In the genomic region with DNA sequence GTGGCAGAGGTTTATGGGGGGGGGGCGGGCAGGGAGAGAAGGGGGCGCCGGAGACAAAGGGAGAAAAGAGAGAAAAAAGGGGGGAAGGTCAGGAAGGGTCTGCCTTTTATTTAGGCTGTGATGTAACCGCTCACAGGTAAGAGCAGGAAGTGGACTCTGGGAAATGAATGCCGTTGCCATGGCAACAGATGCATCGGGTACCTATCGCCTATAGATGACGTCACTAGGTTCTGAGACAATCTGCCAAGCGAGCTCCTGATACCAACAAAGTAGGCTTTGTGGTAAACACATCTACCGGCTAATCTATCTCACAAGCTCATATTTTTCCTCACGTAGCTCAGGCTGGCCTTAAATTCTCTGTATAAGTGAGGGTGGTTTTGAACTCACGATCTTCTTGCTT, we compare ENCODE assay signal across 19 mouse cellular contexts. TPM values are rescaled to one million over a fixed set of nuclear protein-coding genes. Genes with fewer than 3 reads are reported as not detected.
DNase-seq lines count a peak whose midpoint lies in the region; ATAC-seq and TF ChIP-seq lines count a peak whose summit lies in the region.
"Had no signal": no experiment of that assay in that cellular context is flagged by ENCODE, and none has a peak within 500 bp of the region (broad histone marks: within the 10 kb centered on the region; RNA-seq: fewer than 3 reads in every experiment).

No protein-coding gene starts in this region.

- no peak overlapping the region for H3K4me3 ChIP-seq in hindbrain, embryonic 10.5 days
- H3K4me3 ChIP-seq in hindbrain, embryonic 16.5 days (ENCODE audit: low read length): no peak overlapping the region
- no peak overlapping the region for H3K4me3 ChIP-seq in forebrain, postnatal 0 days (ENCODE audit: low read depth, low read length)
- H3K4me3 ChIP-seq: erythroblast, embryonic 14.5 days; heart, embryonic 10.5 days; kidney, embryonic 15.5 days; left cerebral cortex, adult 2 months; limb, embryonic 12.5 days; liver, embryonic 13.5 days; lung, embryonic 15.5 days; neural tube, embryonic 13.5 days had no signal

- H3K27ac ChIP-seq in hindbrain, embryonic 10.5 days: 0 out of 2 replicates have a peak overlapping the region, but pooled peaks have one; percentile 84
- H3K27ac ChIP-seq in hindbrain, embryonic 16.5 days (ENCODE audit: low read depth, low read length): no peak overlapping the region
- peak overlapping the region; percentile 73; the same call in 1 of the 2 replicates for H3K27ac ChIP-seq in forebrain, postnatal 0 days (ENCODE audit: low read depth, low read length)
- H3K27ac ChIP-seq: heart, embryonic 10.5 days; kidney, embryonic 15.5 days; limb, embryonic 12.5 days; liver, embryonic 13.5 days; lung, embryonic 15.5 days; stomach, postnatal 0 days had no signal

- peaks cover 46% of the 10 kb centered on the region for H3K4me1 ChIP-seq in hindbrain, embryonic 10.5 days (replicated peaks)
- H3K4me1 ChIP-seq in hindbrain, embryonic 16.5 days (ENCODE audit: control insufficient read depth, insufficient read depth, low read depth, low read length): peaks cover 18% of the 10 kb centered on the region
- peaks cover 23% of the 10 kb centered on the region for H3K4me1 ChIP-seq in forebrain, postnatal 0 days (ENCODE audit: insufficient read depth)

- ATAC-seq in hindbrain, embryonic 16.5 days: no peak
- ATAC-seq in forebrain, postnatal 0 days: no peak

- H3K9me3 ChIP-seq in hindbrain, embryonic 10.5 days: no peaks in the 10 kb centered on the region
- H3K9me3 ChIP-seq in hindbrain, embryonic 16.5 days (ENCODE audit: control insufficient read depth, low read length): no peaks in the 10 kb centered on the region
- H3K9me3 ChIP-seq in forebrain, postnatal 0 days (ENCODE audit: low read length): no peaks in the 10 kb centered on the region
- H3K9me3 ChIP-seq: heart, embryonic 10.5 days; kidney, embryonic 15.5 days; limb, embryonic 12.5 days; liver, embryonic 13.5 days; lung, embryonic 15.5 days; neural tube, embryonic 13.5 days had no signal

- intact Hi-C loops in gastrocnemius, postnatal 14 days (cut with DNase I; ENCODE audit: low total_unique reads): no loop called here

- H3K9ac ChIP-seq in hindbrain, embryonic 16.5 days (ENCODE audit: low read depth, low read length): no peak overlapping the region
- H3K9ac ChIP-seq in forebrain, postnatal 0 days: no peak overlapping the region
- H3K9ac ChIP-seq: kidney, embryonic 15.5 days; limb, embryonic 12.5 days; liver, embryonic 13.5 days; lung, embryonic 15.5 days; neural tube, embryonic 13.5 days had no signal

- WGBS in hindbrain, embryonic 10.5 days: 79% methylated on average over 12 of the region's 12 CpGs
- WGBS in hindbrain, embryonic 16.5 days: 69% methylated on average over 12 of the region's 12 CpGs
- 64% methylated on average over 11 of the region's 12 CpGs for WGBS in forebrain, postnatal 0 days

- H3K27me3 ChIP-seq in hindbrain, embryonic 10.5 days (ENCODE audit: insufficient read depth, poor library complexity, severe bottlenecking): peaks cover 16% of the 10 kb centered on the region
- no peaks in the 10 kb centered on the region for H3K27me3 ChIP-seq in hindbrain, embryonic 16.5 days (replicated peaks; ENCODE audit: control insufficient read depth, insufficient read depth, low read length)
- H3K27me3 ChIP-seq in forebrain, postnatal 0 days (ENCODE audit: insufficient read depth, low read length): no peaks in the 10 kb centered on the region
- H3K27me3 ChIP-seq: neural tube, embryonic 13.5 days had no signal

- no peak overlapping the region for H3K4me2 ChIP-seq in hindbrain, embryonic 16.5 days (ENCODE audit: low read length)
- H3K4me2 ChIP-seq in forebrain, postnatal 0 days (ENCODE audit: low read depth): no peak overlapping the region
- H3K4me2 ChIP-seq: kidney, embryonic 15.5 days; limb, embryonic 12.5 days; liver, embryonic 13.5 days; lung, embryonic 15.5 days; neural tube, embryonic 13.5 days had no signal

- H3K36me3 ChIP-seq in hindbrain, embryonic 10.5 days: no peaks in the 10 kb centered on the region
- no peaks in the 10 kb centered on the region for H3K36me3 ChIP-seq in hindbrain, embryonic 16.5 days (ENCODE audit: control insufficient read depth, insufficient read depth, low read length)
- H3K36me3 ChIP-seq in forebrain, postnatal 0 days (ENCODE audit: insufficient read depth): no peaks in the 10 kb centered on the region
- H3K36me3 ChIP-seq: heart, embryonic 10.5 days; kidney, embryonic 15.5 days; limb, embryonic 12.5 days; liver, embryonic 13.5 days; lung, embryonic 15.5 days; neural tube, embryonic 13.5 days had no signal

- DNase-seq in hindbrain, embryonic 10.5 days (ENCODE audit: low spot score): no peak
- DNase-seq in thymus, postnatal 4 days: peak; percentile 30
- no peak for DNase-seq in thymus, adult 18-20 months
- no peak for DNase-seq in forebrain, postnatal 0 days
- DNase-seq in gastrocnemius, postnatal 14 days: no peak
- no peak for DNase-seq in lung, postnatal 25 days (ENCODE audit: low spot score)
- DNase-seq in left cerebral cortex, adult 8-10 months (ENCODE audit: low spot score in 2 of 2): no peak
- DNase-seq: cerebellum, postnatal 25 days; heart, postnatal 14 days; liver, embryonic 13.5 days had no signal

- no peak for TF ChIP-seq CTCF in forebrain, postnatal 0 days (IDR thresholded peaks at IDR 0.05; ENCODE audit: low read depth)

RNA-seq across cellular contexts. Expression of gene Ddit4, which starts 7.9 kb away (rescaled TPM):
- polyA plus RNA-seq in hindbrain, embryonic 10.5 days (2016; fragmentation: Nextera tagmentation; extraction: Ambion mirVana): 37.5 and 37.6 TPM in 2 replicates
- polyA plus RNA-seq in hindbrain, embryonic 16.5 days (2015; fragmentation: Nextera tagmentation; extraction: Ambion mirVana): 75.3 and 97.1 TPM in 2 replicates
- 40.0 and 40.7 TPM in 2 replicates for total RNA-seq in forebrain, postnatal 0 days (2014; rRNA removed)
- polyA plus RNA-seq in forebrain, postnatal 0 days (2015; fragmentation: Nextera tagmentation; extraction: Ambion mirVana): 52.9 and 57.8 TPM in 2 replicates
- total RNA-seq in gastrocnemius, postnatal 14 days (2021): 10 to 100 TPM; 15.4 to 70.6 TPM
- total RNA-seq in left cerebral cortex, adult 8-10 months (2022): 10 to 100 TPM; 35.6 to 58.9 (median 44.0) TPM

RNA-seq across cellular contexts. Expression of gene Ascc1, which starts 43.1 kb away (rescaled TPM):
- polyA plus RNA-seq in hindbrain, embryonic 10.5 days (2016; fragmentation: Nextera tagmentation; extraction: Ambion mirVana): 35.8 and 37.0 TPM in 2 replicates
- polyA plus RNA-seq in hindbrain, embryonic 16.5 days (2015; fragmentation: Nextera tagmentation; extraction: Ambion mirVana): 47.7 and 48.3 TPM in 2 replicates
- total RNA-seq in forebrain, postnatal 0 days (2014; rRNA removed): 20.0 and 24.3 TPM in 2 replicates
- 43.8 and 50.5 TPM in 2 replicates for polyA plus RNA-seq in forebrain, postnatal 0 days (2015; fragmentation: Nextera tagmentation; extraction: Ambion mirVana)
- 10 to 100 TPM; 11.2 to 13.2 TPM for total RNA-seq in gastrocnemius, postnatal 14 days (2021)
- 10 to 100 TPM; 16.5 to 20.1 (median 17.6) TPM for total RNA-seq in left cerebral cortex, adult 8-10 months (2022)

RNA-seq across cellular contexts. Expression of gene Anapc16, which starts 43.4 kb away (rescaled TPM):
- polyA plus RNA-seq in hindbrain, embryonic 10.5 days (2016; fragmentation: Nextera tagmentation; extraction: Ambion mirVana): 111 and 114 TPM in 2 replicates
- polyA plus RNA-seq in hindbrain, embryonic 16.5 days (2015; fragmentation: Nextera tagmentation; extraction: Ambion mirVana): 101 and 116 TPM in 2 replicates
- 98.6 and 115 TPM in 2 replicates for total RNA-seq in forebrain, postnatal 0 days (2014; rRNA removed)
- 109 and 117 TPM in 2 replicates for polyA plus RNA-seq in forebrain, postnatal 0 days (2015; fragmentation: Nextera tagmentation; extraction: Ambion mirVana)
- total RNA-seq in gastrocnemius, postnatal 14 days (2021): 10 to 100 TPM; 35.6 to 47.3 TPM
- total RNA-seq in left cerebral cortex, adult 8-10 months (2022): 10 to 100 TPM; 58.0 to 60.8 (median 60.2) TPM
